4 mouse cellular contexts compared by ENCODE assay signal in genomic region chr5:96340564-96340963, GRCm38 (mm10). TPM values are rescaled to one million over a fixed set of nuclear protein-coding genes. Genes with fewer than 3 reads are reported as not detected.
"Had no signal": no experiment of that assay in that cellular context is flagged by ENCODE, and none has a peak within 500 bp of the region (broad histone marks: within the 10 kb centered on the region; RNA-seq: fewer than 3 reads in every experiment).

No protein-coding gene starts in this region.

- H3K4me2 ChIP-seq: neural tube, embryonic 13.5 days; neural tube, embryonic 15.5 days; stomach, embryonic 15.5 days had no signal

- H3K4me3 ChIP-seq: neural tube, embryonic 13.5 days; neural tube, embryonic 15.5 days; stomach, embryonic 15.5 days had no signal

- H3K27me3 ChIP-seq: neural tube, embryonic 13.5 days; neural tube, embryonic 15.5 days; stomach, embryonic 15.5 days had no signal

- H3K36me3 ChIP-seq: neural tube, embryonic 13.5 days; neural tube, embryonic 15.5 days; stomach, embryonic 15.5 days had no signal

RNA-seq across cellular contexts. Expression of gene Fras1, which starts 33.2 kb away (rescaled TPM):
- total RNA-seq: neutrophil, adult 5-6 weeks had no signal
